Mouse (Mus musculus) fat pad, adult 2 months (tissue): ENCODE results near the gene Dnajb2.

Experiments
- DNase-seq: peaks from one replicate; pipeline ENCODE4 v3.0.0-alpha.2; 2011; ENCODE audit warnings: low read depth, low spot score; ENCODE audit errors: extremely low read depth

Dnajb2 gene

GRCm38 (mm10) chr1:75236117-75237050, at the start of gene Dnajb2:
TSS of gene Dnajb2 (plus strand) at chr1:75236406.
- DNase-seq = no peak

- DNase-seq = no peak
Observed at GRCm38 (mm10) chr1:75187126-75187525, 49.1 kb upstream of the Dnajb2 start.

- no peak for DNase-seq
Observed at GRCm38 (mm10) chr1:75187914-75188483, 48.2 kb upstream of the Dnajb2 start.

- DNase-seq = no peak
Observed at GRCm38 (mm10) chr1:75190577-75190976, 45.6 kb upstream of the Dnajb2 start.

GRCm38 (mm10) chr1:75191258-75191621, 45.0 kb upstream of the Dnajb2 start:
- DNase-seq = no peak

- peak; percentile 97 for DNase-seq
Observed at GRCm38 (mm10) chr1:75191622-75192402, 44.4 kb upstream of the Dnajb2 start, which contains the start of the genes Ankzf1 and Atg9a. TSS of gene Ankzf1 (plus strand) at chr1:75192151. TSS of gene Atg9a (minus strand) at chr1:75192196.

GRCm38 (mm10) chr1:75192452-75192851, 43.8 kb upstream of the Dnajb2 start:
- no peak for DNase-seq

- DNase-seq = no peak
Observed at GRCm38 (mm10) chr1:75201236-75201635, 35.0 kb upstream of the Dnajb2 start.

DNA sequence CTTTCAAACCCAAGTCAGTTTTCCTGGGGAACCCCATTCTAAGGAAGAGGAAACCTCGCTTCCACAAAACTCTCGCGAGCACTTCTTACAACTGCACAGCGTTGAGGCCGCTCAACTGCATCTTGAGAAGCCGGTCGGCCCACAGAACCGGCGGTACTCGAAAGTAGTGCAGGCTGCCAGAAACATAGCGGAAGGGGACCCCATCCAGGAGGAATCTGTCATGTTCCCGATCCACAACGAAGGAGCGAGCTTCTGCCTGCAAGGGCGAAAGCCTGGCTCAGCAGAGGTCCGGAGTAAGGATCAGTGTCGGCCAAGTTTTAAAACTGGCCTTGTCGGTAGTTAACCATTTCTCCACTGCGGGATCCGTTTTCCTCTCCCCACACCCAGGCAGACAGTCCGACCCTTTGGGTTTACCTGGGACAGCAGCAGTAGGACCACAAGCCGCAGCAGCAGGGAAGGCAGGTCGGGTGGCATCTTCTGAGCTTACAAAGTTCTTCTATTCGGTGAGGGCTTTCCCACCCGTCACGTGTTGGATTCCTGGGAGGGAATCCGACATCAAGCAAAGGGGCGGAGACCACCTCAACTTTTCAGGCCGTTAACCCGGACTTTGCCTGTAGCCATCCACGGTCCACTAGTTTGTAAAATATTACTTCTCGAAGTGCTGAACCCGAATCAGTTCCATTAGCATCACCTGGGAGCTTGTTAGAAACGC, 27.1 kb upstream of the Dnajb2 start:
- DNase-seq = no peak

DNA sequence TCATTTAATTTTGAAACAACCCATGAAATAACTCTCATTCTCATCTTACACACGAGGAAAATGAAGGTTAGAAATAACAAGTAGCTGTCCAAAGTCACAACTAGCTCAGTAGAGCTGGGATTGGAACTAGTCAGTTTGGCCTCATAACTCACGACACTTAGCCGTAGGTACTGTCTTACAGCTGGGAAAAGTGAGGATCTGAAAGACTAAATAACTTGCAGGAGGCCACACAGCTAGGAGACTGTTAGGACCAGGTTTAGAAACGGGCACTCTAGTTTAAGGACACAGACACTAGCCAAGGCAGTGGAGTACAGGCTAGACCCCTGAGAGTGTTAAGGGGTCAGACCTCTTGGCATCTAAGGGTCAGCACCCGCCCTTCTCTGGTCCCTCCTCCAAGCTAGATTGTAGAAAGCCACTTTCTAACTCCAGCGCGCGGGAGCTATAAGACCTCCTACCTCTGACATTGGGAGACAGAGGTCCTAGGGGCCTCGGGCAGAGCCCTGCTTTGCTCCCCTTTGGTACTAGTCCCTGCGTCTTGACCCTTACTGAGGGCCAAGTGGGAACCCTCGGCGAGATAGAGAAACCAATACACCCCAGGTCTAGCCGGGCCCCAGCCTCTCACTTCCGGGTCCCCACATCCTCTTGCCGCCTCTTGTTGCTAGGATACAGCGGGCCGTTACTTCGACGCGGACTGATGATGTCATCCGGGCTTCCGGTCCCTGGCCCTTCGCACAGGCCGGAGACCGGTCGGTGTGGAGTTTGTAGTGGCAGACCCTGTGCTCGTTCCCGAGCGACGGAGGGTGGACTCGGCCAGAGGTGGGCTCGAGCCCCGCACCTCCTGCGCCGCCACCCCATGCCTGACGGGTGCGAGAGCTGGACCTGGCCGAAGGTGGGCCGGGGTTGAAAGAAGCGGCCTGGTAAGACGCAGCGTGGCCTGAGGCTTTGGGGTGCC, 25.8 kb upstream of the Dnajb2 start, which contains the start of the genes Glb1l and Stk16:
Glb1l (minus strand) TSS at position 678 of the 952 bp plus-strand sequence.
Stk16 (plus strand) TSS at position 703 of the 952 bp plus-strand sequence.
- DNase-seq = no peak

- DNase-seq = no peak
Observed at GRCm38 (mm10) chr1:75211141-75211708, 25.0 kb upstream of the Dnajb2 start.

DNA sequence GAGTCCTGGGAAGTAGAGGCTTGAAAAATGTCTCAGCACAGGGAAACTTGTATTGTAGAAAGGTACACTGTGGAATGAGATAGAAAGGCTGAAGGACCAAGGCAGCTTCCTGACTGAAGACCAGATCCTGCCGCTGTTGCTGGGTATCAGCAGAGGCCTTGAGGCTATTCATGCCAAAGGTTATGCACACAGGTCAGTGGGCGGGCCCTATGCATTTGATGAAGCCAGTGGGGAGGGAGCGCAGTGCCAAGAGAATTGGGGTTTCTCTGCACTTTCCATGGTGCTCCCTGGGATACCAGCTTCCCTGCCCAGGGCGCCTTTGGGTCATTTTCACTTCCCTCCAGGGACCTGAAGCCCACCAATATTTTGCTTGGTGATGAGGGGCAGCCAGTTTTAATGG, 23.7 kb upstream of the Dnajb2 start:
- DNase-seq = no peak

DNA sequence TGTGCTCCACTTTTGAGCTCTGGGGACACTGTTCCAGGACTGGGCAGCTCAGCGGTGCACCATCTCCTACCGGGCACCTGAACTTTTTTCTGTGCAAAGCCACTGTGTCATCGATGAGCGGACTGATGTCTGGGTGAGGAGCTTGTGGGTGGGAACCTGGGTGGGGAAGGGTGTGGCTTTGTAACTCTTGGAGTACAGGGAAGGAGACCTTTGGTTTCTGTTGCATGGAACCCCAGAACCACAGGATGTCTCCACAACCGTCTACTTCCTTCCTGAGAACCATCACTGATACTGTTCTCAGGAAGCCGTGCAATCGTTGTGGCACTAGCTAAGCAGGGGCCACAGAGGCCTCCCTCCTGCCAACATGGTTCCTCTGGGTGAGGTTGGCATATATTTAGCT, 23.1 kb upstream of the Dnajb2 start:
- no peak for DNase-seq

GRCm38 (mm10) chr1:75214442-75214841, 21.8 kb upstream of the Dnajb2 start:
- DNase-seq = no peak

- DNase-seq = no peak
Observed at GRCm38 (mm10) chr1:75214886-75215285, 21.3 kb upstream of the Dnajb2 start.

DNA sequence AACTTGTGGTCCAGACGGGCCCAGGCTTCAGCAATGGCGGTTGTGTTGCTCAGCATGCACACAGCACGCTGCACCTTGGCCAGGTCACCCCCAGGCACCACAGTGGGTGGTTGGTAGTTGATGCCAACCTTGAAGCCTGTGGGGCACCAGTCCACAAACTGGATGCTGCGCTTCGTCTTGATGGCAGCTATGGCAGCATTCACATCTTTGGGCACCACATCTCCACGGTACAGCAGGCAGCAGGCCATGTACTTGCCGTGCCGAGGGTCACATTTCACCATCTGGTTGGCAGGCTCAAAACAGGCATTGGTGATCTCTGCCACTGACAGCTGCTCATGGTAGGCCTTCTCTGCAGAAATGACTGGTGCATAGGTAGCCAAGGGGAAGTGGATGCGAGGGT, 20.4 kb upstream of the Dnajb2 start:
- DNase-seq = no peak

GRCm38 (mm10) chr1:75216797-75217585, 19.2 kb upstream of the Dnajb2 start:
- no peak for DNase-seq

DNA sequence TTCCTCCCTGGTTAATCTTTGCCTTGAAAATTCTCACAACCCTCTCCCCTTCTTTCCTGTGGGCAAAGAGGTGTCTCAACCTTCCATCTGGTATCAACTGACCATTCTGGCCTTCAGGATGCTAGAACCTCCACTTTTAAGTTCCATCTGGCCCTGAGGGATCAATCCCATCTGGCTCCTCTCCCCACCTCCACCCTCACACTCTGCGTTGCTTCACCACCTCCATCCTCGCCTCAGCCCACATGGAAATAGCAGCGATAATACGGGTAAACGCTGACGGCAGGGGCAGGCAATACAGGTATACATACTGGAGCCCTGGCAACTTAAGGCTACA, 18.3 kb upstream of the Dnajb2 start:
- DNase-seq = no peak
